Comparison of ENCODE assay signal across 8 mouse cellular contexts in genomic region chr14:17660329-17661099, GRCm38 (mm10). TPM values are rescaled to one million over a fixed set of nuclear protein-coding genes. Genes with fewer than 3 reads are reported as not detected.
A peak's percentile ranks its signal among the peaks of the same experiment; 100 is the strongest.
DNase-seq lines count a peak whose midpoint lies in the region; ATAC-seq and TF ChIP-seq lines count a peak whose summit lies in the region.

No protein-coding gene starts in this region.

- H3K4me3 ChIP-seq in G1E (ENCODE audit: low read depth, low read length): peak overlapping the region; percentile 95
- peak overlapping the region; percentile 69 for H3K4me3 ChIP-seq in hindbrain, embryonic 14.5 days (replicated peaks; ENCODE audit: low read length)

- peak; percentile 56 for ATAC-seq in G1E (ENCODE audit: extremely low read depth, insufficient number of reproducible peaks, low FRiP score, poor library complexity, severe bottlenecking)
- ATAC-seq in hindbrain, embryonic 14.5 days (ENCODE audit: low FRiP score): peak; percentile 93

- no peaks in the 10 kb centered on the region for H3K9me3 ChIP-seq in G1E (replicated peaks)
- no peaks in the 10 kb centered on the region for H3K9me3 ChIP-seq in hindbrain, embryonic 14.5 days (ENCODE audit: control insufficient read depth, low read length)

- WGBS in hindbrain, embryonic 14.5 days: under 1% methylated on average over 79 of the region's 82 CpGs

- H3K27me3 ChIP-seq in G1E (ENCODE audit: insufficient read depth, low read length): no peaks in the 10 kb centered on the region
- H3K27me3 ChIP-seq in hindbrain, embryonic 14.5 days (ENCODE audit: control insufficient read depth, insufficient read depth, low read length): peaks cover 29% of the 10 kb centered on the region; the same call in 1 of the 2 replicates

- peak; percentile 44 for DNase-seq in G1E (ENCODE audit: low spot score)
- peak; percentile 87 to 89 for DNase-seq in cerebellum, postnatal 10 days
- peak; percentile 78 to 83 for DNase-seq in frontal cortex, postnatal 36 days (ENCODE audit: low spot score in 2 of 2)
- DNase-seq in hindbrain, embryonic 14.5 days (ENCODE audit: low spot score): peak; percentile 68
- DNase-seq in layer of hippocampus, postnatal 25 days (ENCODE audit: extremely low spot score in 1 of 2, low spot score in 1 of 2): peak; percentile 58 to 68
- DNase-seq in lung, postnatal 10 days: peak; percentile 83
- DNase-seq in ovary, postnatal 14 days (ENCODE audit: low spot score): peak; percentile 58
- DNase-seq in thymus, postnatal 10 days (ENCODE audit: low spot score in 2 of 2): peak; percentile 20 to 39

- H3K9ac ChIP-seq in hindbrain, embryonic 14.5 days: peak overlapping the region; percentile 63

- no peak for TF ChIP-seq CTCF in G1E (IDR thresholded peaks at IDR 0.05; ENCODE audit: low read depth, low read length)

- H3K4me1 ChIP-seq in G1E (ENCODE audit: insufficient read depth, low read depth, low read length): peaks cover 28% of the 10 kb centered on the region
- peaks cover 13% of the 10 kb centered on the region for H3K4me1 ChIP-seq in hindbrain, embryonic 14.5 days (replicated peaks; ENCODE audit: control insufficient read depth, insufficient read depth, low read length)

- no peaks in the 10 kb centered on the region for H3K36me3 ChIP-seq in G1E (replicated peaks)
- H3K36me3 ChIP-seq in hindbrain, embryonic 14.5 days (replicated peaks; ENCODE audit: control insufficient read depth, insufficient read depth): no peaks in the 10 kb centered on the region

- no peak overlapping the region for H3K27ac ChIP-seq in hindbrain, embryonic 14.5 days

- peak overlapping the region; percentile 87 for H3K4me2 ChIP-seq in hindbrain, embryonic 14.5 days (replicated peaks)

RNA-seq across cellular contexts. Expression of gene Thrb, which starts 0.5 kb away (rescaled TPM):
- total RNA-seq in G1E (2014; fragmentation: Nextera tagmentation) (17.8 and 26.7 TPM in 2 replicates), G1E (2017) (7.0 and 9.6 TPM in 2 replicates)
- polyA plus RNA-seq in G1E (2012): 4.4 and 6.3 TPM in 2 replicates
- polyA plus RNA-seq in hindbrain, embryonic 14.5 days (2014; fragmentation: Nextera tagmentation; extraction: Ambion mirVana): 1.3 and 1.4 TPM in 2 replicates
- total RNA-seq in layer of hippocampus, postnatal 25 days (2021): 10 to 100 TPM; 35.4 to 40.7 TPM

Comparison
In these comparisons a context has a peak if more than half of its experiments do, and no peak if none do; other contexts are left out.
1. DNase-seq: peak in every context shown above with its lines; median percentile 88 in cerebellum, postnatal 10 days; 83 in lung, postnatal 10 days; 80 in frontal cortex, postnatal 36 days; 68 in hindbrain, embryonic 14.5 days; 63 in layer of hippocampus, postnatal 25 days; 58 in ovary, postnatal 14 days; 44 in G1E; 30 in thymus, postnatal 10 days.